Mouse (Mus musculus) E14TG2a.4 (cell line): Measurements from ENCODE around the gene Sec24b.

Experiments used
- H3K27me3 ChIP-seq: 2 replicates; pipeline ENCODE4 v1.6.1; 2014; ENCODE audit warnings: low read length, control low read depth; ENCODE audit not compliant: insufficient read depth
- H3K36me3 ChIP-seq: 2 replicates; pipeline ENCODE4 v1.6.1; 2014; ENCODE audit warnings: low read length, control low read depth; ENCODE audit not compliant: insufficient read depth
- H3K4me1 ChIP-seq: replicated peaks from 2 replicates; pipeline ENCODE4 v1.6.1; 2014; ENCODE audit warnings: low read depth, low read length, control low read depth
- H3K4me3 ChIP-seq: replicated peaks from 2 replicates; pipeline ENCODE4 v1.5.1; 2014; ENCODE audit warnings: mild to moderate bottlenecking, low read length
- H3K9me3 ChIP-seq: 2 replicates; pipeline ENCODE4 v1.6.1; 2014; ENCODE audit warnings: low read length, control low read depth
- CTCF ChIP-seq: conservative IDR thresholded peaks from 2 replicates; pipeline ENCODE4 v1.5.1; 2014; ENCODE audit warnings: low read length
- NANOG ChIP-seq: IDR thresholded peaks from 2 replicates; pipeline ENCODE4 v1.6.1; 2014; ENCODE audit warnings: borderline replicate concordance, low read length, mixed read lengths
- POU5F1 ChIP-seq: IDR thresholded peaks from 2 replicates; pipeline ENCODE4 v1.6.1; 2014; ENCODE audit warnings: low read length, borderline replicate concordance

Sec24b gene

GRCm38 (mm10) chr3:130061281-130061680 is at the start of gene Sec24b:
Gene Sec24b, minus strand, starts transcription at chr3:130061553.
- Histone ChIP-seq H3K27me3 (peaks cover 32% of the 10 kb centered on the region), H3K9me3 (no peaks in the 10 kb centered on the region), H3K36me3 (no peaks in the 10 kb centered on the region), H3K4me3 (peak within 1 kb of the TSS; percentile 83), H3K4me1 (peaks cover 60% of the 10 kb centered on the region)
- TF ChIP-seq CTCF (no peak), NANOG (no peak), POU5F1 (no peak)

GRCm38 (mm10) chr3:130104471-130104870 is 43.1 kb upstream of the Sec24b start:
- TF ChIP-seq NANOG (no peak), CTCF (no peak), POU5F1 (no peak)
- Histone ChIP-seq H3K9me3 (no peaks in the 10 kb centered on the region), H3K27me3 (0 out of 2 replicates have a peak, but pooled peaks cover 5% of the 10 kb centered on the region), H3K4me3 (no peak overlapping the region), H3K36me3 (no peaks in the 10 kb centered on the region), H3K4me1 (no peaks in the 10 kb centered on the region)

GRCm38 (mm10) chr3:130103486-130103885 is 42.1 kb upstream of the Sec24b start:
- H3K36me3 ChIP-seq: no peaks in the 10 kb centered on the region
- H3K27me3 ChIP-seq: 0 out of 2 replicates have a peak, but pooled peaks cover 5% of the 10 kb centered on the region
- no peak overlapping the region for H3K4me3 ChIP-seq
- H3K4me1 ChIP-seq: no peaks in the 10 kb centered on the region
- no peaks in the 10 kb centered on the region for H3K9me3 ChIP-seq
- TF ChIP-seq CTCF (peak; percentile 70), POU5F1 (no peak)

- Histone ChIP-seq H3K4me1 (no peaks in the 10 kb centered on the region), H3K4me3 (no peak overlapping the region), H3K9me3 (no peaks in the 10 kb centered on the region), H3K27me3 (no peaks in the 10 kb centered on the region), H3K36me3 (no peaks in the 10 kb centered on the region)
- TF ChIP-seq NANOG: no peak
- peak; percentile 68 for TF ChIP-seq CTCF
- TF ChIP-seq POU5F1: no peak
Observed at GRCm38 (mm10) chr3:130095160-130095781, 33.9 kb upstream of the Sec24b start.

- Histone ChIP-seq H3K9me3 (no peaks in the 10 kb centered on the region), H3K4me1 (no peaks in the 10 kb centered on the region), H3K27me3 (no peaks in the 10 kb centered on the region), H3K4me3 (no peak overlapping the region), H3K36me3 (no peaks in the 10 kb centered on the region)
- TF ChIP-seq NANOG: no peak
- TF ChIP-seq POU5F1: no peak
- no peak for TF ChIP-seq CTCF
Observed at GRCm38 (mm10) chr3:130094125-130094704, 32.9 kb upstream of the Sec24b start.

- Histone ChIP-seq H3K9me3 (peaks cover under 1% of the 10 kb centered on the region; the same call in 1 of the 2 replicates), H3K36me3 (no peaks in the 10 kb centered on the region), H3K27me3 (no peaks in the 10 kb centered on the region), H3K4me1 (no peaks in the 10 kb centered on the region), H3K4me3 (no peak overlapping the region)
- TF ChIP-seq CTCF (no peak), NANOG (no peak)
Observed at GRCm38 (mm10) chr3:130090460-130090859, 29.1 kb upstream of the Sec24b start.

GRCm38 (mm10) chr3:130088654-130089053 is 27.3 kb upstream of the Sec24b start:
- H3K36me3 ChIP-seq: no peaks in the 10 kb centered on the region
- no peak overlapping the region for H3K4me3 ChIP-seq
- H3K9me3 ChIP-seq: peaks cover 9% of the 10 kb centered on the region
- TF ChIP-seq CTCF (no peak), NANOG (no peak), POU5F1 (no peak)
- H3K4me1 ChIP-seq: no peaks in the 10 kb centered on the region
- no peaks in the 10 kb centered on the region for H3K27me3 ChIP-seq

GRCm38 (mm10) chr3:130087466-130087865 is 26.1 kb upstream of the Sec24b start:
- H3K27me3 ChIP-seq: no peaks in the 10 kb centered on the region
- TF ChIP-seq NANOG (no peak), POU5F1 (no peak), CTCF (no peak)
- H3K36me3 ChIP-seq: no peaks in the 10 kb centered on the region
- H3K4me3 ChIP-seq: no peak overlapping the region
- H3K9me3 ChIP-seq: peaks cover 9% of the 10 kb centered on the region
- no peaks in the 10 kb centered on the region for H3K4me1 ChIP-seq
